Mouse (Mus musculus) olfactory bulb, adult 2 months (tissue): ENCODE results near the gene 4930558K02Rik. TPM values are rescaled to one million over a fixed set of nuclear protein-coding genes. Genes with fewer than 3 reads are reported as not detected.

Source experiments
- H3K27ac ChIP-seq: fragments of 200-500 bp; 2 replicates; pipeline ENCODE4 v1.5.1; 2012; ENCODE audit warnings: low read depth, low read length; ENCODE audit not compliant: insufficient read depth
- H3K4me1 ChIP-seq: fragments of 200-500 bp; 2 replicates; pipeline ENCODE4 v1.6.1; 2012; ENCODE audit warnings: low read length; ENCODE audit not compliant: control insufficient read depth, insufficient read depth
- H3K4me3 ChIP-seq: fragments of 200-500 bp; 2 replicates; pipeline ENCODE4 v1.5.1; 2012; ENCODE audit warnings: mild to moderate bottlenecking, low read depth, low read length, moderate library complexity; ENCODE audit not compliant: insufficient read depth
- CTCF ChIP-seq: fragments of 200-500 bp; IDR thresholded peaks from 2 replicates; pipeline ENCODE4 v1.5.1; 2012; ENCODE audit warnings: low read depth, mild to moderate bottlenecking, low read length, moderate library complexity; ENCODE audit not compliant: insufficient read depth
- POLR2A ChIP-seq: fragments of 200-500 bp; IDR thresholded peaks from 2 replicates; pipeline ENCODE4 v1.6.1; 2012; ENCODE audit warnings: mild to moderate bottlenecking, low read depth, low read length, moderate library complexity; ENCODE audit not compliant: insufficient read depth
- WGBS: fragments of 180-500 bp; shearing (Covaris S2); methylation state at CpG from one replicate; pipeline ENCODE4 v1.1.7; 2018; 5-methylcytosine and 5-hydroxymethylcytosine counted together
- polyA plus RNA-seq: library from polyadenylated mRNA; stranded (reverse); fragments of >200 nt; gene quantifications from 2 replicates; pipeline ENCODE4 v1.2.4, GENCODE M21; 2012; ENCODE audit warnings: low replicate concordance; ENCODE audit not compliant: missing spikeins, insufficient read depth, insufficient read length

4930558K02Rik gene
- polyA plus RNA-seq, 1 experiment, result not detected

- WGBS, result 81% methylated on average over 16 of the region's 16 CpGs
- H3K4me1 ChIP-seq, result no peaks in the 10 kb centered on the region
- TF ChIP-seq POLR2A, result no peak
- TF ChIP-seq CTCF, result no peak
- no peak overlapping the region for H3K4me3 ChIP-seq
- no peak overlapping the region for H3K27ac ChIP-seq
These were observed 32.2 kb upstream of the 4930558K02Rik start for GRCm38 (mm10) chr1:162011523-162012245.

GRCm38 (mm10) chr1:162009086-162009485 lies 29.6 kb upstream of the 4930558K02Rik start:
- Histone ChIP-seq H3K4me3 (no peak overlapping the region), H3K27ac (no peak overlapping the region), H3K4me1 (no peaks in the 10 kb centered on the region)
- TF ChIP-seq POLR2A, result no peak
- no peak for TF ChIP-seq CTCF
- 91% methylated on average over 8 of the region's 8 CpGs for WGBS

GRCm38 (mm10) chr1:162008631-162009067 lies 29.2 kb upstream of the 4930558K02Rik start:
- WGBS, result 63% methylated on average over 8 of the region's 8 CpGs
- no peak for TF ChIP-seq POLR2A
- TF ChIP-seq CTCF, result no peak
- Histone ChIP-seq H3K4me1 (no peaks in the 10 kb centered on the region), H3K4me3 (no peak overlapping the region), H3K27ac (no peak overlapping the region)

GRCm38 (mm10) chr1:162008208-162008607 lies 28.8 kb upstream of the 4930558K02Rik start:
- H3K27ac ChIP-seq, result no peak overlapping the region
- H3K4me1 ChIP-seq, result no peaks in the 10 kb centered on the region
- WGBS, result 84% methylated on average over 4 of the region's 4 CpGs
- no peak for TF ChIP-seq CTCF
- no peak for TF ChIP-seq POLR2A
- H3K4me3 ChIP-seq, result no peak overlapping the region

GRCm38 (mm10) chr1:162006109-162006508 lies 26.7 kb upstream of the 4930558K02Rik start:
- Histone ChIP-seq H3K4me3 (no peak overlapping the region), H3K27ac (no peak overlapping the region), H3K4me1 (no peaks in the 10 kb centered on the region)
- 91% methylated on average over 9 of the region's 9 CpGs for WGBS
- no peak for TF ChIP-seq POLR2A
- TF ChIP-seq CTCF, result no peak

GRCm38 (mm10) chr1:162004821-162005770 lies 25.7 kb upstream of the 4930558K02Rik start:
- Histone ChIP-seq H3K4me1 (no peaks in the 10 kb centered on the region), H3K4me3 (no peak overlapping the region), H3K27ac (no peak overlapping the region)
- TF ChIP-seq CTCF (no peak), POLR2A (no peak)
- 76% methylated on average over 23 of the region's 23 CpGs for WGBS

GRCm38 (mm10) chr1:162004518-162004780 lies 25.0 kb upstream of the 4930558K02Rik start:
- TF ChIP-seq POLR2A (no peak), CTCF (no peak)
- Histone ChIP-seq H3K4me1 (no peaks in the 10 kb centered on the region), H3K4me3 (no peak overlapping the region), H3K27ac (no peak overlapping the region)
- 65% methylated on average over 7 of the region's 7 CpGs for WGBS

GRCm38 (mm10) chr1:162003729-162004517 lies 24.5 kb upstream of the 4930558K02Rik start:
- no peak for TF ChIP-seq POLR2A
- no peak for TF ChIP-seq CTCF
- Histone ChIP-seq H3K27ac (no peak overlapping the region), H3K4me1 (no peaks in the 10 kb centered on the region), H3K4me3 (no peak overlapping the region)
- WGBS, result 55% methylated on average over 14 of the region's 14 CpGs

GRCm38 (mm10) chr1:162001328-162001727 lies 21.9 kb upstream of the 4930558K02Rik start:
- H3K27ac ChIP-seq, result no peak overlapping the region
- no peaks in the 10 kb centered on the region for H3K4me1 ChIP-seq
- TF ChIP-seq CTCF (no peak), POLR2A (no peak)
- H3K4me3 ChIP-seq, result no peak overlapping the region
- 79% methylated on average over 8 of the region's 8 CpGs for WGBS
